Mouse (Mus musculus): ENCODE results near the gene Stat5b.
A peak's percentile ranks its signal among the peaks of the same experiment; 100 is the strongest.

The Stat5b gene

DNA sequence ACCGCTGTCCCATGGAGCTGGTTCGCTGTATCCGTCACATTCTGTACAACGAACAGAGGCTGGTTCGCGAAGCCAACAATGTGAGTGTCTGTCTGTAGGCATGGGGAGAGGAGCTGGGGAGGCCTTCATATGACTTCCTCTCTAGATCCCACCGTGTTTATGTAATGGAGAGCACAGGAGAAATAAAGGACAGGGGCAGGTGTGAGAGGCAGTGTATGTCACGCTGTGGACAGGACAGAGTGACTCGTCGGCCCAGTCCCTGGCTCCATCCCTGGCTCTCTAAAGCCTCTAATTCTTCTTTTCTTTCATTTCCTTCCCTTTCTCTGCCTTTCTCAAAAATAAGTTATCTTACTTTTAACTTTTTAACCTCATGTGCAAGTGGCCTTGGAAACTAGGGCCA, 12.6 kb upstream of the Stat5b start:
- no peak for DNase-seq

DNA sequence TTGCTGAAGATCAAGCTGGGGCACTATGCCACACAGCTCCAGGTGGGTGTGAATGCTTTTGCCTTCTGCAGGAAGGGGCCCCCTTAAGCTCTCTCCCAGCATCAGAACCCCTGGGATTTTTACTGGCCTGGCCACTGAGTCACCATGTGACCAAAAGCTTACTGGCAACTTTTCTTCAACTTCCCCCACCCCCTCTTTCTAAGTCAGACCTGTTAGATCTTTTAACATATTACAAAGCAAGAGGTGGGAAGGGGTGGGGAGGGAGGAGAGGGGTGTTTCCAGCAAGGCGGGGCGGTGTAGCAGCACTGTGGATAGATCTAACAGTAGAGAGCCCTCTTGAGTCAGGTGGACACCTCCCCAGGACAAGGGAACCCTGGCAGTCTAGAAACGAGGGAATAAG, 11.3 kb upstream of the Stat5b start:
- DNase-seq, result no peak

DNA sequence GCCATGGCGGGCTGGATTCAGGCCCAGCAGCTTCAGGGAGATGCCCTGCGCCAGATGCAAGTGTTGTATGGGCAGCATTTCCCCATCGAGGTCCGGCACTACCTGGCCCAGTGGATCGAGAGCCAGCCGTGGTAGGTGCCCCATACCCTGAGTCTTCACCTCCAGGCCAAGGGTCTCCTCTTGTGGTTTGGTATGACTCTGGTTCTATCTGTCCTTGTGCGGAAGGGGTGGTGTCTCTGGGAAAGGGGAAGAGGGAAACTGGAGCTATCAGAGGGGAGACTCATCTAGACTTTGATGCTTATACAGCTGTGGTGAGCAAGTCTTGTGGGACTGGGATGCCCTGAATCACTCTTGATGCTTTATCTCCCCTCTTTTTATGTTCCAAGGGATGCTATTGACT, 10.8 kb upstream of the Stat5b start:
- no peak for DNase-seq

DNA sequence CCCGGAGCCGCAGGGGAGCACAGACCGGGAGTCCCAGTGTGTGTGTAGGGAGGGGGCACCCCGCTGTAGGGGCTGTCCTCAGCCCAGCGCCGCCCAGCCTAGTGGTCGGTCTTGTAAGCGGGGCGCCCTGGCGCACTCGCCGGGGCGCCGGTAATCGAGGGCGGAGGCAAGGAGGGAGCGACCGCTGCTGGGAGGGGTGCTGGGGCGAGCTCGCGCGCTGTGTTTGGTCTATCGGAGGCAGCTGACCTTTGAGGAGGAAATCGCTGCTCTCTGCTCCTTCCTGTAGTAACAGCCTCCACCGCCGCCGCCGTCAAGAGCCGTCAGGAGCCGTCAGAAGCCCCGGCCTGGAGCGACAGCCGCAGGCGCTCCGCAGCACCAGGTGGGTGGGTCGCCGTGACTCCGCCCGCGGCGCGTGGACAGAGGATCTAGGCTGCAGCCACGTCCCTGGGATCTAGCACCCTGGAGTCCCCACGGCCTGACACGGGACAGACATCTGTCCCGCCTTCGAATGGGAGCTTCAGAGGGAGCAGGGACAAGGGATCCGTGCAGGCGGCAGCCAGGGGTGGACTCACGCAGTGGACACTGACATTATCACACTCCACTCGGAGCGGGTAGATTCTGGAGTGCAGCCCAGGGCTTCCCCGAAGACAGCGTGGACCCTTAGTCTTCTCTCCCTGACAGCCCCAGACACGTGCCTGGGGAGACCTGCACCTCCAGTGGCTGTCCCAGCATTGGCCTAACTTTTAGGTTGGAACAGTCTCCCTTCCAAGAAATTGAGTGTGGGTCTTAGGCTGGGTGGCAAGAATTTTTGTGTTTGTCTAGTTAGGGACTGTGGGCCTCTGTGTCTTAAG, 9.9 kb upstream of the Stat5b start:
- DNase-seq, result no peak

DNA sequence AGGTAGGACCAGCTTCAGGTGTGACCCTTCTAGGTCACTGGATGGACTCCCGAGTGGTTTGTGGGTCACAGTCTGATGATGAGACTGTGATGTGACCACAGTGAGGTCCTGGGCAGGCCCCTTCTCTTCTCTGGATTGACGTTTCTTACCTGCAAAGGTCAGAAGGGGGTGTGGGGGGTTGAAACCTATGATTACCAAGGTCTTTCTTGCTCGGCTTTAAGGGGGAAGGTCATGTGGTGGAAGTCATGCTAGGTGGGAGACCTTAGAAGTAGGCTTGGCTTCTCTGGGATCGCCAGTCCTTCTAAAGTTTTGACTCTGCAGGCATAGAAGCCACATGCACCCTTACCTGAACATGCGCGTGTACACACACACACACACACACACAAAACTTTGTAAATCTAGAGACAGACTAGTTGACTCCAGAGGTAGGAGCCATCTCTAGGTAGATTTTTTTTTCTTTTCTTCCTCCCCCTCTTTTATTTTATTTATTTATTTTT, 9.1 kb upstream of the Stat5b start:
- no peak for DNase-seq

DNA sequence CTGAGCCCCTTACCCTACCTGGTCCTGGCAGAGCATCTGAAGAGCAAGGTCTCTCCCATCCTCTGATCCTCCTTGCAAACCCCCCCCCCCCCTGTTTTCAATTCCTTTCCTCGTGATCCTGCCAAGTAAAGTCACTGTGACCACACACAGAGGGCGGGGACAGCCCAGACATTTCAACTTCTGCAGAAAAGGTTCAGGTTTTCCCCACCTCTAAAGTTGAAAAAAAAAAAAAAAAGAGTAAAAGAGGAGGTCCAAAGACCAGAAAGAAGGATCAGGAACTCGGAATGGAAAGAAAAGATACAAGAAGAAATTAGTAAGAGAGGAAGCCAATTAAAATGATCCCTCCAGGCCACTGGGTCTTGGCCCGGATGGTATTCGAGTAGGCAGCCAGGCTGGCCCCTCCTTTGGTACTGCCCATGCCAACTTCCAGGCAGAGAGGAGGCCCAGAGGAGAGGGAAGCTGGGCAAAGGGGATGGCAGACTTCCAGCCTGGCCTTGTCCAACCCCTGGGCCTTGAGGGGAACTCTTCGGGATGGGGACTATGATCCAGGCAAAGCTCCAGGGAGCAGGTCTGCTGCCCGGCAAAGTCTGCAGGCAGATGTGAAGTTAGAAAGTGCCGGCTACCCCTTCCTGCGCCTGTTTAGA, 8.5 kb upstream of the Stat5b start, which contains the start of gene Stat5a:
Gene Stat5a, plus strand, starts transcription at position 417 of the 644 bp plus-strand sequence.
- peak; percentile 62 for DNase-seq

DNA sequence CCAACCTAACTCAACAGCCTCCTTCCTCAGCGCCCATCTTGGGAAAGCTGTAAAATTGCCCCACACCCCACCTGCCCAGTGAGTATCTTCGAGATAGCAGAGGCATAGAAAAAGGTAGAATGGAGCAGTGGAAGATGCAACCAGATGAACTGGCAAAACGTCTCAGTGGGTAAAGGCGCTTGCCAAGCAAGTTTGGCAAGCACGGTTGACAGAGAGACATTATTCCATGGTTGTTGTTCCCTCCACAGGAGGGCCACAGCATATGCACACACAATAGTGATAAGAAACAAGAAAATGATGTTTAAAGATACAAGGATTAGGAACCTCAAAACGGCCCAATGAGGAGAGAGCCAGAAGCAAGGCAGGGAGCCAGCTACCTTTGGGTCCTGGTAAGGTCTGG, 7.4 kb upstream of the Stat5b start:
- DNase-seq, result no peak

DNA sequence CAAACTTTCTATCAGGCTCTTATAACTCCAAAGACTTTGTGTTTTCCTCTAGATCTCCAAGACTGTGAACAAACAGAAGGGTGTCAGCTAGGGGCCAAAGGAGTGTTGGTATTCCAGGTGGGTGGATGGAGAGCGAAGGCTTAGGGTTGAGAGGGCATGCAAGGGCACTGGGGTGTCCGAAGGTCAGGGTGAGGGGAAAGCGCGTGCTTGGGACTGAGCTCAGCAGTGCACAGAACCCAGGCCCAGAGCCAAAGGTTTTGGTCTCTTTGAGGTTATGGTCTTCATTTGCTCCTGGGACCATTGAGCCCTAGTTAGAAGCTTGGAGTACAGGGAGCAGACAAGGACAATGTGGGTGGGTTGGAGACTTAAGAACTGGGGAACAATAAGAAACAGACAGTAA, 4.7 kb upstream of the Stat5b start:
- DNase-seq, result no peak

DNA sequence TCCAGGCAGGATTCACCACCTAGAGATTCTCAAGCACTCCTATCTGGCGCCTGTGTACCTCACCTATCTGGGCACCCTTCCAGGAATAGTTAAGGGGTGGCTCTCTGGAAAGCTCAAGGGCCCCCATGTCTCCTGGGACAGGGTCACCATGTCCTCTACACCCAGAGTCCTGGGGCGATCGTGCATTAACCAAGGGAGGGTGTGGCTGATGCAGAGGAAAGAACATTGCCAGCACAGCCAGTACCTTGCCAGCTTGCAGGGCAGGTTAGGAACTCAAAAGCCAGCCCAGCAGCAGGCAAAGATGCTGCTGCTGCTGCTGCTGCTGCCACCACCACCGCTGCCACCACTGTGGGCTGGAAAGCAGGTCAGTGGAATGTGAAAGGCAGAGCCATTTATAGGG, 3.7 kb upstream of the Stat5b start:
- DNase-seq, result no peak

DNA sequence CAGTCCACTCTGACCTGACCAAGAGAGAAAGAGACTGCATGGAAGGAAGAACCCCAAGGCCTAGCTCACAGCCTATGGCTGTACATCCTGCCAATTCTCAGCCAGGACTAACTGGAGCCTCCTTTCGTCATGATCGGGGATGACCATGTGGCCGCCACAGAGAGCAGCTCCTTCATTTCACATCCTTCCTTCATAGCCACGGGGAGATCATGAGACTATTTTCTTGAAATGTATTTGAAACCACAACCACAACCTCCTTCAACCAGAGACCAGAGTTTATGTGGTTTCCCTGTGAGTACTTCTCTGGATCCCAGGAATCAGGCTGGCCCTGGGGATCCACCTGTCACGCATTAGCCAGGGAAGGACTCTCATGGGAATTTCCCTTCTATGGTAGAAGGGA, 2.5 kb upstream of the Stat5b start:
- no peak for DNase-seq

DNA sequence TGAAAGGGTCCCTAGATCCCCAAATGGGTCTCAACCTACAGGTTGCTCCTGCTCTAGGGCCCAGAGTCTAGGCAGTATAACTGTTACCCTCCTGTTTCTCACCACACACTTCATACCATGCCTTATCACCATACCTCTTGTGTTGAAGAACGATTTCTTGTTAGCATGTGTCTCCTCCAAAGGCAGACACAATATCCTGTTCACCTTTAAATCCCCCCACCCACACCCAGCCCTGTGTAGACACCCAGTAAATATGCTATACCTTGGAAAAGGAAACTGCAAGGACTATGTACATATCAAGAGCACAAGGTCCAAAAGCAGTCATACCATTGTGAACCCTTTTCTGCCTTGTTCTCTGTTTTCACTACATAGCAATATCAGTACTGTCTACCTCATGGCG, 1.6 kb upstream of the Stat5b start:
- no peak for DNase-seq

DNA sequence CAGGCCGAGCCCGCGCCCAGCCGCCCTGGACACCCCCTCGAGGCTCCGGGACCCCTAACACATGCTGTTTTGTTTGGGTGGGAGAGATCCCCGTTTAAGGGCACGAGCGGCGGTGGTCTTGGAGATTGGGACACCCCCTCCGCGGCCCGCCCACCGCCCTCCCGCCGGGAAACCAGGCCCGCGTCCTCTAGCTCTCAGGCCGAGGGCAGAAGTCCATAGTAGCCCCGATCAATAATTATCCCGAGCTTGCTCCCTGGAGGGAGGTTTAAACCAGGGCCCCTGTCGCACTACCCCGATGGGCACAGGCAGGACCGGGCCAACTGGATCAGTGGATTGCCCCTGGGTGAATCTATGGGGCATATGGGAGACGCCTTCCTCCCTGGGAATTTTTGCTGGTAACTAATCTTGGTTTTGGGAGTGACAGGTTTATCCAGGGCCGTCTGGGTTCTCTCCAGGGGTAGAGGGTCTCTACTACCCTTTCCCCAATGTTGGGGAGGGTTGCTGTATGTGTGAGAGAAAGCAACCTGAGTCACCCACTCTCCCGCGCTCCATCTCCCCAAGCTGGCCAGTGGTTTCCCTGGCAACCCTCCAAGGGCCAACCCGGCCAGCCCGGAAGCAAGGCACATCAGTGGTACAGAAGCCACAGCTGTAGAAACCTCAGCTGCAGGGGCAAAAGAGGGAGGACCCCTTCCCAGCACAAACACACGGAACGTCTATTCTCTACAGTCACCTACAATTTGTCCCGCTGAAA, 429 bp upstream of the Stat5b start:
- peak; percentile 66 for DNase-seq

DNA sequence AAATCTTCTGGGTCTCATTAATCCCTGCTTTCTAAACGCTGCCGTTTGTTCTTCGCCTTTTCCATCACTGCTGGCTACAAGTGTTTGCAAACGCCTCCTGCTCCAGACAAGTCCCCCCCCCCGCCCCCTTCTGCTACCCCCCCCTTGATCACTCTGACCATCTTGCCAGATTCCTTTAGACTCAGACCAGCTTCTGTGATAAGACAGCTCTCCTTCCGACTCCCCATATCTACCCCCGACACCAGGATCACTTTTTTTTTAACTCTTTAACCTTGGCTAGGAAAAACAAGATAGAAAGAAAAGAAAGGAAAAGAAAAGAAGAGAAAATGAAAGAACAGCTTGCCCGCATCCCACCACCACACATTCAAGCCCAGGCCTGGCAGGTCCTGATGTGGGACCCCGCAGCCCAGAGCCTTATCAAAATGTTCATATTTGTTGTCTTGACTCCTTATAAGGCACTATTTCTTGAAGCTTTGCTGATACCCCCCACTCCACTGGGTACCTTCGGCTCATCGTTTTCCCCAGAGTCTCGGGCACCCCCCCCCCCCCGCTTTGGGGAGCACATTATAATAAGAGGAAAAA, 977 bp downstream of the Stat5b start:
- DNase-seq, result no peak

DNA sequence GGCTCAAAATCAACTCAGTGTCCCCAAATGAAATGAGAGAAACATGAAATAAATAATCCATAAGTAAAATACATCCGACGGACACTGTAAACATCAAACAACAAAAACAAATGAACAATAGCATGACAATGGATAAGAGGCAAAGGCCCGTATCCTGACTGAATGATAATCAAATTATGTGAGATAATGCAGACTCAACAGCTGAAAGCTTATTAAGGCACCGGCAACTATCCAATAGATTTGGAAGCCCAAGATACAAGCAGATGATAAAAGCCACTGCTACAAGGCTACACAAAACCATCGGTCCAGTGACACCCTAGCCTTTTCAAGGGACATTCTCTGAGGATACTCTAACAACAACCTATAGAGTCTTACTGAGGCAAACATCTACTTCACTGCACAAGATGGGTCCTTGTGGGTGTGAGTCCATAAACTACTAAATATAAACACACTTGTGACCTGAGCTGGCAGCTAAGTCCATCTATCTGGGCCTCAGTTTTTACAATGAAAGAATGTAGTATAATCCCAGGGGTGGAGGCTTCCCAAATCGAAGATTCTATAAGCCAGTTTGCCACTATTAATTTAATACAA, 1.6 kb downstream of the Stat5b start:
- no peak for DNase-seq

DNA sequence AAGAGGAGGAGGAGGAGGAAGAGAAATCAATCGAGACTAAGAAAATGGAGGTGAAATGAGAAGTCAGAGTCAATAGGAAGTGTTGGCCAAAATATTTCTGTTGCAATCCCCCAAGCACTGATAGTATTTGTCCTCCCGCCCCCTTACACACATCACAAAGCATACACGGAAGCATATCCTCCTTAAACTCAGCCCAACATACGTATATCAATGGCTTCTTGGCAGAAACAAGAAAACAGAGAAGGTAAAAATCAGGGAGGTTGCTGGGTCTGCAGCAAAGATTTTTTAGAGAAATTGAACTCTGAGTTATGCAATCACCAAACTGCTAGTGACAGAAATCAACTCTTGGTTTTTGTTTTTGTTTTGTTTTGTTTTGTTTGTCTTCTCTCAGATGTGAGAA, 2.4 kb downstream of the Stat5b start:
- DNase-seq, result no peak

DNA sequence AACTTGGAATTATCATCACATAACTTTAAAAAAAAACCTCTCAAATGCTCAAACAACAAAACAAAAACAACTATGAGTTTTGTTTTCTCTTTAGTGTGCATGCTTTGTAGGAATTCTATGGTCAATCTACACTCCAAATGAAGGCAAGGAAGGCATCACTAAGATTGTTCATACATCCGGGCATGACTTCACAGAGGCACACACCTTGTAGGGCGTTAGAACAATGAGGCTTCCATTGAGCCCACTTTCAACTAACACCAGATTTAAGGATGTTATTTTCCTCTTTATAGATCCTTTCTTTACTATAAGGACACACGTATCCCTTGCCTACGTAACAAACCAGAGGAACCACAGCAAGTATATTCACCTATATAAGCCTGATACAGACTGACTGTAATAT, 3.0 kb downstream of the Stat5b start:
- DNase-seq, result no peak

DNA sequence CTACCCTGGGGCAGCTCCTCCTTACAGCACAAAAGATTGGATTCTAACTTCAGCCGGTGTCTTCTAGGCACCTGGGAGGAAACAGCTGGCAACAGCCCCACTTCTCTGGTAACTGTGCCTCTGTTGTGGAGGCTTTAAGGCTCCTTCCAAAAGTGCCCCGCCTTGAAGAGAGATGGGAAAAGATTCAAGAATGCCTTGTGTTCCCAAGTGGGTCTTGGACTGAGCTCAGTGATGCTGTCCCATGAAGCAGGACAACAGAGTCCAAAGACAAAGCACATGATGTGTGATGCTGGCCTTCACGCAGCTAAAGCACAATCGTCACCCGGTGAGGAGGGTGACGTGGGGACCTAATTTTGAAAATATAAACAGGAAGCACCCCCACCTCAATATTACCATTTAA, 4.7 kb downstream of the Stat5b start:
- DNase-seq, result no peak

DNA sequence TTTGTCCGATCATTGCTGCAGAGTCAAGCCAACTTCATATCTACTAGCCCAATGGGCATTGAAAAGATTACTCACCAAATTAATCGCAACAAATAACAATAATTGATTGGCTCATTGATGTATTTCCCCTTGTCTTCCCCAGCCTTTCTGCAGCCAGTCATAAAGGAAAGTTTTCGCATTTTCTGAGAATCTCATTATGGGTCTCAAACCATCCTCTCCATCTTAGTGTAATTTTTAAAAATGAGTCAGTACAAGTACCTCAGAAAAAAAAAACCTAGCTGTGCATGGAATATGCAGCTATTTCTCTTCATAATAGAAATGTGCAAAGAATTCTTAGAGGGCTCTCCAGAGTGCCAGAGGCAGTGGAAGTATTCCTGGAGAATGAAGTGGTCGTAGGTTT, 6.4 kb downstream of the Stat5b start:
- no peak for DNase-seq

DNA sequence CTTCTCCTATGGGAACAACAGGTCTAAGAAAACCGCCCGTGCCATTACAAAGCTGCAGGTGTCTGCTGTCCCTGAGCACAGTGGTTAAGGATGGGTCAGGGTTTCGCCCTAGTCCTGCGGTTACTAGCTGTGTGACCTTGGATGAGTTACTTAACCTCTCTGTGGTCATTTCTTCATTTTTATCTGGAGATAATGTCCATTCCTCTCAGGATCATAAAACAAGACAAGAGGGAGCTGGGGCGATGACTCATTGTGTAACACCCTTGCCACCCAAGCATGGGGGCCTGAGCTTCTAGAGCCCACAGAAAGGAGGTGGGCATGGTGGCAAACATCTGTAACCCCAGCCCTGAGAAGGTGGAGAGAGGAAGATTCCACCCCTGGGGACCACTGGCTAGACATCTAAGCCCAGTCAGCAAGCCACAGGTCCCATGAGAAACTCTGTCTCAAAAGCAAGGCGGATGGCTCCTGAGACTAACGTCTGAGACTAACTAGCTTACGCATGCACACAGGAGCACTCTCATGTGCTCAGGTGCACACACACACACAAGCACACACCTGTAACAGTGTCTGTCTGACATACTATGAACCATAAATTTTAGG, 7.4 kb downstream of the Stat5b start:
- DNase-seq, result no peak

DNA sequence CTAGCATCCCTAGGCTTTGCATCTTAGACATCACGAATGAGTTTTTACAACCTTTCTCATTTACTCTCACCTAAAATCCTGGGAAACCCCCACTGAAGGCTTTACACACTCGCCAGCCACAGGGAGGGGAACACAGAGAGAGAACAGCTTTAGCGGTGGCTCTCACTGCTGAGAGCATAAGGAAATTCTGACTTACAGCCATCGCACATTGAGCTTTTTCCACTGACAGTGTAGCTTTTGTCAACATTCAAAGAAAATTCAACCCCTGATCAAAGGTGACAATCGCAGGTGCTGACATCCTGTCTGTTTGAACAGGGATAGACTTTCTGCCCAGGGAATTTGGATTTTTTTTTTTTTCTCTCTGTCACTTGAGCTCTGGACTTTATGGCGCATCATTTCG, 8.5 kb downstream of the Stat5b start:
- DNase-seq, result no peak

DNA sequence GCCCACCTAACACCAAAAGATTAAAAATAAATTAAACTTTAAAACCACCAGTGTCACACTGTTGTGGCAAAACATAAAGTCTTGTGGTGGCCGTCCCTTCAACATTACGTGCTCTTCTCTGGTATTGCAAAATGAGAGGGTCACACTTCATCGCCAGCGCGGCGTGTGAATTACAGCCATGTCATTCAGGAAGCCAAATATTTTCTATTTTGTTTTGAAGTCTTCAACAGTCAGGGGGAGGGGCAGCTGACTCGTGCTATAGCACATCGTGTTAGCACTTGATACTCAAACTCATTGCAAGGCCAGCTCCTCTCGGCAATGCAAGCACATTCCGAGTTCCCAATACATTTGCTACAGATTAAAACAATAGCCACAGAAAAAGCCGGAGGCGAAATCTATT, 9.7 kb downstream of the Stat5b start:
- DNase-seq, result no peak

DNA sequence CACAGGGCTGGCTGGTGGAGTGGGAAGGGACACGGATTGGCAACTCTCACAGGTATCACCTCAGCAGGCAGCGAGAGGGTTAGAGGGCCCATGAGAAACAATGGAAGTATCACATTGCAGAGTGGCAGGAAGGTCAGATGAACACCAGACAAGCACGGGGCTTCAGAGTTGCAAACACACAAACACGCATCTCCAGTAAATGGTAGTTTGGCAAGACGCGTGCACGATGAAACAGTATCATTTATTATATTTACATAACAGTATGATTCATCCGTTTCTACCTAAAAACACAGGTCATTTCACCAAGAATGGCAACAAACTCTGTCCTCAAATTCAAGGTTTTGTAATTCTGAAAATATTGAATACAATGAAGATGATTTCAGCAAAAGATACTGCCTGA, 11.0 kb downstream of the Stat5b start:
- no peak for DNase-seq

DNA sequence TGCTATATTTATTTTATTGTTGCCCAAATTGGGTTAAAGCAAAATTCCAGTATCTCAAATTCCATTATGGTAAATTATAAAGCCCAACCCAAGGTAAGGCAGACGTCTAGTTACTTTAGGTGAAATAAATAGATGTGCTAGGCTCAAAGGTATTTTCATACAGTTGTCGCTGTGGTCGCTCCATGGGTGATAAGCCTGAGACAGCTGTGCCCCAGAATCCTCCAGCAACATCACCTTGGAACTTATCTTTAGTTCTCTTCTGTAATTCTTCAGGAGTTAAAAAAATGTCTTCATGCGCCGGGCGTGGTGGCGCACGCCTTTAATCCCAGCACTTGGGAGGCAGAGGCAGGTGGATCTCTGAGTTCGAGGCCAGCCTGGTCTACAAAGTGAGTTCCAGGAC, 11.6 kb downstream of the Stat5b start:
- DNase-seq, result no peak
